Comparison of ENCODE assay signal across 9 mouse cellular contexts in the genomic region with DNA sequence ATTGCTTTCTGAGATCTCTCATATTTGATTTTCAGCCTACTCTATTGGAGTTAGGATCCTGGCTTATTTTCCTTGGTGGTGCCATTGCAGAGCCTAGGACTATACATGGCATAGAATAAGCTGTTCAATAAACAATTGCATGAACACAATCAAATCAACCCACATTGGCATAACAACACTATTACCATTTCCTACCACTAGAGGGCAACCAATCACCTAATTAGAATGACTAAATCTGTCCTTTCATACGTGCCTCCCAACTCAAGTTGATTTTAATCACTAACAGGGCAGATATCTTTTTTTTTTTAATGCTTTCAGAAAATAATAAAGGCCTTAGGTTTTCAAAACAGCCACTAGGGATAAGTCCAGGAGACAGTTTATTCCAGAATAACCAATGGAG.
DNase-seq lines count a peak whose midpoint lies in the region; ATAC-seq and TF ChIP-seq lines count a peak whose summit lies in the region.
"Had no signal": no experiment of that assay in that cellular context is flagged by ENCODE, and none has a peak within 500 bp of the region (broad histone marks: within the 10 kb centered on the region; RNA-seq: fewer than 3 reads in every experiment).

No protein-coding gene starts in this region.

- H3K27ac ChIP-seq in forebrain, embryonic 12.5 days, result no peak overlapping the region
- H3K27ac ChIP-seq in forebrain, embryonic 10.5 days, result no peak overlapping the region
- H3K27ac ChIP-seq in liver, embryonic 14.5 days, result no peak overlapping the region
- H3K27ac ChIP-seq in liver, embryonic 11.5 days (ENCODE audit: low read depth, low read length), result no peak overlapping the region
- H3K27ac ChIP-seq in stomach, embryonic 15.5 days, result no peak overlapping the region
- H3K27ac ChIP-seq: neural tube, embryonic 12.5 days had no signal

- peak; percentile 21; the same call in 1 of the 2 replicates for ATAC-seq in forebrain, embryonic 12.5 days (ENCODE audit: low FRiP score)
- no peak for ATAC-seq in liver, embryonic 14.5 days (ENCODE audit: insufficient read depth)
- ATAC-seq in liver, embryonic 11.5 days (replicated peaks; ENCODE audit: low FRiP score), result no peak
- 0 out of 2 replicates have a peak, but pooled peaks have one; percentile 10 for ATAC-seq in stomach, embryonic 15.5 days (ENCODE audit: insufficient read depth, low FRiP score, low read depth)

- DNase-seq in forebrain, embryonic 10.5 days (ENCODE audit: extremely low spot score, low spot score), result no peak
- peak; percentile 4 to 24 (median 20) for DNase-seq in liver, embryonic 14.5 days (ENCODE audit: low read depth in 3 of 3, low spot score in 3 of 3)
- DNase-seq in liver, embryonic 11.5 days (ENCODE audit: low spot score), result no peak
- peak; percentile 78 for DNase-seq in cerebellum, adult 9-10 months
- DNase-seq in left cerebral cortex, postnatal 25 days (ENCODE audit: low spot score in 2 of 2), result peak; percentile 59 to 71
- no peak for DNase-seq in gastrocnemius, postnatal 36 days

- H3K36me3 ChIP-seq in forebrain, embryonic 12.5 days (replicated peaks), result no peaks in the 10 kb centered on the region
- H3K36me3 ChIP-seq in forebrain, embryonic 10.5 days (replicated peaks), result no peaks in the 10 kb centered on the region
- H3K36me3 ChIP-seq in liver, embryonic 14.5 days (replicated peaks; ENCODE audit: control insufficient read depth, insufficient read depth, low read depth), result no peaks in the 10 kb centered on the region
- H3K36me3 ChIP-seq in liver, embryonic 11.5 days (ENCODE audit: control insufficient read depth, insufficient read depth, low read length), result no peaks in the 10 kb centered on the region
- no peaks in the 10 kb centered on the region for H3K36me3 ChIP-seq in stomach, embryonic 15.5 days
- H3K36me3 ChIP-seq: neural tube, embryonic 12.5 days had no signal

- H3K4me2 ChIP-seq in forebrain, embryonic 12.5 days, result no peak overlapping the region
- no peak overlapping the region for H3K4me2 ChIP-seq in liver, embryonic 14.5 days (ENCODE audit: low read depth)
- H3K4me2 ChIP-seq in liver, embryonic 11.5 days, result no peak overlapping the region
- no peak overlapping the region for H3K4me2 ChIP-seq in stomach, embryonic 15.5 days
- H3K4me2 ChIP-seq: neural tube, embryonic 12.5 days had no signal

- H3K9me3 ChIP-seq in forebrain, embryonic 12.5 days, result no peaks in the 10 kb centered on the region
- no peaks in the 10 kb centered on the region for H3K9me3 ChIP-seq in forebrain, embryonic 10.5 days
- no peaks in the 10 kb centered on the region for H3K9me3 ChIP-seq in liver, embryonic 14.5 days (ENCODE audit: control insufficient read depth, low read length)
- H3K9me3 ChIP-seq in liver, embryonic 11.5 days (ENCODE audit: control insufficient read depth, low read length), result no peaks in the 10 kb centered on the region
- H3K9me3 ChIP-seq in stomach, embryonic 15.5 days, result no peaks in the 10 kb centered on the region
- H3K9me3 ChIP-seq: neural tube, embryonic 12.5 days had no signal

- H3K27me3 ChIP-seq in forebrain, embryonic 12.5 days, result peaks cover 33% of the 10 kb centered on the region
- H3K27me3 ChIP-seq in forebrain, embryonic 10.5 days (ENCODE audit: poor library complexity, severe bottlenecking), result peaks cover 20% of the 10 kb centered on the region; the same call in 1 of the 2 replicates
- H3K27me3 ChIP-seq in liver, embryonic 14.5 days (ENCODE audit: control insufficient read depth, insufficient read depth, low read length), result no peaks in the 10 kb centered on the region
- no peaks in the 10 kb centered on the region for H3K27me3 ChIP-seq in liver, embryonic 11.5 days (replicated peaks; ENCODE audit: control insufficient read depth, insufficient read depth, low read length)
- no peaks in the 10 kb centered on the region; the same call in 1 of the 2 replicates for H3K27me3 ChIP-seq in stomach, embryonic 15.5 days (replicated peaks)
- H3K27me3 ChIP-seq: neural tube, embryonic 12.5 days had no signal

- peak; percentile 74 for TF ChIP-seq CTCF in liver, embryonic 14.5 days (IDR thresholded peaks at IDR 0.05; ENCODE audit: low read depth)

- TF ChIP-seq EP300 in liver, embryonic 14.5 days (IDR thresholded peaks at IDR 0.05; ENCODE audit: low read depth), result no peak

- 0% methylated on average over 1 of the region's 1 CpGs for WGBS in forebrain, embryonic 12.5 days
- WGBS in forebrain, embryonic 10.5 days, result 3% methylated on average over 1 of the region's 1 CpGs
- WGBS in liver, embryonic 14.5 days (ENCODE audit: insufficient replicate concordance), result 0% methylated on average over 1 of the region's 1 CpGs
- 4% methylated on average over 1 of the region's 1 CpGs for WGBS in liver, embryonic 11.5 days
- 2% methylated on average over 1 of the region's 1 CpGs for WGBS in stomach, embryonic 15.5 days

- no peak overlapping the region for H3K4me3 ChIP-seq in forebrain, embryonic 12.5 days (replicated peaks)
- no peak overlapping the region for H3K4me3 ChIP-seq in forebrain, embryonic 10.5 days
- H3K4me3 ChIP-seq in liver, embryonic 14.5 days (ENCODE audit: insufficient read depth in 1 of 2, low read depth in 2 of 2, low read length in 2 of 2), result no peak overlapping the region
- no peak overlapping the region for H3K4me3 ChIP-seq in liver, embryonic 11.5 days (ENCODE audit: low read depth, low read length)
- H3K4me3 ChIP-seq in stomach, embryonic 15.5 days (replicated peaks), result no peak overlapping the region
- H3K4me3 ChIP-seq: neural tube, embryonic 12.5 days had no signal

- H3K4me1 ChIP-seq in forebrain, embryonic 12.5 days, result no peaks in the 10 kb centered on the region; the same call in 1 of the 2 replicates
- H3K4me1 ChIP-seq in forebrain, embryonic 10.5 days, result 0 out of 2 replicates have a peak, but pooled peaks cover 4% of the 10 kb centered on the region
- H3K4me1 ChIP-seq in liver, embryonic 14.5 days (replicated peaks; ENCODE audit: control insufficient read depth in 2 of 2, insufficient read depth in 2 of 2, low read length in 1 of 2), result no peaks in the 10 kb centered on the region
- no peaks in the 10 kb centered on the region for H3K4me1 ChIP-seq in liver, embryonic 11.5 days (replicated peaks; ENCODE audit: control insufficient read depth, insufficient read depth, low read length)
- H3K4me1 ChIP-seq in stomach, embryonic 15.5 days, result no peaks in the 10 kb centered on the region
- H3K4me1 ChIP-seq: neural tube, embryonic 12.5 days had no signal

- H3K9ac ChIP-seq in forebrain, embryonic 12.5 days, result no peak overlapping the region
- H3K9ac ChIP-seq in liver, embryonic 14.5 days (replicated peaks), result no peak overlapping the region
- no peak overlapping the region for H3K9ac ChIP-seq in liver, embryonic 11.5 days (ENCODE audit: low read depth, low read length)
- H3K9ac ChIP-seq in stomach, embryonic 15.5 days, result no peak overlapping the region
- H3K9ac ChIP-seq: neural tube, embryonic 12.5 days had no signal

- intact Hi-C loops in left cerebral cortex, postnatal 25 days (cut with DNase I), result loop anchor here (1.0 to 5.0 kb wide), 4 partner anchors 52 to 750 kb away; no protein-coding TSS in a partner anchor
- intact Hi-C loops in gastrocnemius, postnatal 36 days (cut with DNase I), result loop anchor here (1.0 to 10.0 kb wide), 3 partner anchors 77 to 776 kb away; a partner anchor contains a TSS

Comparison
In these comparisons a context has a peak if more than half of its experiments do, and no peak if none do; other contexts are left out.
1. DNase-seq: peak in liver, embryonic 14.5 days (3 of 3), cerebellum, adult 9-10 months (single experiment) and left cerebral cortex, postnatal 25 days (2 of 2); none in forebrain, embryonic 10.5 days (single experiment), liver, embryonic 11.5 days (single experiment) and gastrocnemius, postnatal 36 days (0 of 2).
2. ATAC-seq: peak in forebrain, embryonic 12.5 days (single experiment) and stomach, embryonic 15.5 days (single experiment); none in liver, embryonic 14.5 days (single experiment) and liver, embryonic 11.5 days (single experiment).